Mouse (Mus musculus) c-Kit-positive CD71-positive TER-119-positive erythroid progenitor cells, embryonic 14.5 days (primary cell): ENCODE results near the gene Epdr1.
"Not testable (repeated sequence)": the region's sequence is repeated elsewhere in the genome, so short reads cannot be mapped to it uniquely, and the experiment has no call there.

Experiments
- DNase-seq: peaks from one replicate; pipeline ENCODE4 v3.0.0-alpha.2; 2013; ENCODE audit warnings: low spot score

Epdr1 gene

GRCm38 (mm10) chr13:19604916-19605315, 14.8 kb downstream of the Epdr1 start:
- DNase-seq: no peak

- no peak for DNase-seq
These were observed 16.0 kb downstream of the Epdr1 start for GRCm38 (mm10) chr13:19603719-19604118.

DNA sequence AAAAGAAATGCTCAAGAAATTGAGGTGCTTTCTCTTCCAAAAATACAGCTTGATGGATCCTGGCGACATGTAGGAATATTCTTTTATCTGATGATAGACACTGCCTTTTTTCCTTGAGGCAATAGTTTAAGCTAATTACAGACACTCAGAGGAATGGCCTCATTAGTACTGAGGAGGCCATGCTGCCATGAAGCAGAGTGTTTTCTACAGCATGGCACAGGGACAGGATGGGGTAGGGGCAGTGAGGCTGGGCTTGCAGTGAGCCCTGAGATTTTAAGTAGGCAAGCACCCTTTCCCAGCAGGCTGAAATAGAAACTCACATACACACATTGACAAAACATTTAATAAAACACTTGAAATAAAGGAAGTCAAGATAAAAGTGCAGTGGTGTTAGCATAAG, 17.2 kb downstream of the Epdr1 start:
- no peak for DNase-seq

DNA sequence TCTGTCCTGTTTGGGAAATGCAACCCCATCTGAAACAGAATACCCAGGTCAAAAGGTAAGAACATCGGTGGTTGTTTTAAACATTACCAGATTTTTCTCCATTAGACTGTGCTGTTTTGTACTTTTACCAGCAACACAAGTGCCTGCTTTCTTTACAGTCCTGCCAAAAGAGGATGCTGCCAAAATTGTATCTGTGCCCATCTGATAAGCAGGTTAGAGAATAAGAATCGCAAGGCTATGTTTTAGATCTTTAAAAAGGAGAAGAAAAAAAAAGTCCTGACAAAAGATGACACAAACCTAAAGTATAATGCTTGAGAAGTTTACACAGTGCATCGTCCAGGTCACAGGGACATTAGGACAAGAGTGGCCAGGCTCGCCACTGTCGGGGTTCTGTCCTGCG, 20.5 kb downstream of the Epdr1 start:
- DNase-seq: no peak

DNA sequence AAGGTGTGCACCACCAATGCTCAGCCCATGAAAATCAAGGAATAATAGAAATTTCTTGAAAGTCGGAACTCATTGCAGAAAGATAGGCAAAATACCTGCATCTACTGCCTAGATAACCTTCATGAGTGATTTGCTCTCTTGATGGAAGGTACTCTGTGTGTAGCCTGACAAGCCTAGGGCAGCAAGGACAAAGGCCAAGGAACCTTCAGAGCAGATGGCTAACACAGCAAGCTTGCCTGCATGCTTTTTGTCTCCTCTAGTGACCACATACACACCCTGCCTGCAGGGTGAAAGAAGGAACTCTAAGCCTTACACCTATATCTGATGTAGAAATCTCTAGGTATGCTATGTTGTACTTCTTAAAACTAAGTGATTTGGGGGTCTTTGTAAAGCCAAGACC, 24.6 kb downstream of the Epdr1 start:
- DNase-seq: no peak

DNA sequence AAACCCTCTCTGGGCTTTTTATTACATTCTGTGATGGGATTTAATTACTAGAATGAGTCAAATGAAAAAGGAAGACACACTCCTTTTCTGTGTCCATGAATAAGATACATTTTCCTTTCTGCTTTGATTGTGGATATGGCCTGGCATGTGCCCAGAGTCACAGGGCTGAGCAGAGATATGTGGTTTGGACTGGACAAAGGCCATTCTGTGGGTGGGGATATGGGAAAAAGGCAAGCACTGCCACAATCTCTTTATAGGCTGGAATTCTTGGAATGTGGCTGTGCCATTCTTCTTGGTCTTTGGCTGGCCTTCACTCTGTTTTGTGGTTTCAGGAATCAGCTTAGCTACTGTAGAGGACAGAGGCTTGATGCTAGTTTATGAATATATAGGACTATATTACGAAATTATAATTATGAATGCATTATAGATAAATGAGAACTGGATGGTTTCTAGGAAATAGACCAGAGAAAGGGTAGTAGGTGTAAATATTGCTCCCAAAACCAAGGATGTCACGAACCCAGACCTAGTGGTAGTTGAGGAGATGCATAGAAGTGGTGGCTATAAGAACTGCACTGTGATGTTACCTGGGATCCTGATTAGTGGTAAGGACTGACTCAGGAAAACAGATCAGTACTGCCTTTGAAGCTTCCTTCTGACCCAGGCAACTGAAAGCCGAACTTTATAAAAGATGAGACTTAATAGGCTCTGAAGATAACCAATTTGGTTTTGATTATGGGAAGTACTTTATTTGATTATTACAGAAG, 28.5 kb downstream of the Epdr1 start:
- DNase-seq: no peak

DNA sequence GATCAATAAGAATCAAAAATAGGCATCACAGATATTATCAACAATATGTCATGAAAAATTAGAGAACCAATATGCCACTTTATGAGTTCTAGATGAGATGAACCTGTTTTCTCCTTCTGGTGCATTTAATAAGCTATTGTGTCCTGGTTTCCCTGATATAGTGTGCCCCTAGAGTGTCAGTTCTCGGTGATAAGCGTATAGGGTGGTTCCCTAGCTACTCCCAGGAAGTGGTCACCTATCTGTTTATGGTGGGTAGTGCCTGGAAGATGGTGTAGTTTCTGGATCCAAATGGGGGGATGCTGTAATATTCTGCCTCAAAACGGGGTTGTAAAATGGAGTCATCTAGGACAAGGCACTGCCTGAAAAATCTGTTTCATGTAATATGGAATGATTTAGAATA, 43.8 kb downstream of the Epdr1 start:
- peak; percentile 23 for DNase-seq

- not testable (repeated sequence) for DNase-seq
These were observed 45.0 kb downstream of the Epdr1 start for GRCm38 (mm10) chr13:19574723-19575122.

DNA sequence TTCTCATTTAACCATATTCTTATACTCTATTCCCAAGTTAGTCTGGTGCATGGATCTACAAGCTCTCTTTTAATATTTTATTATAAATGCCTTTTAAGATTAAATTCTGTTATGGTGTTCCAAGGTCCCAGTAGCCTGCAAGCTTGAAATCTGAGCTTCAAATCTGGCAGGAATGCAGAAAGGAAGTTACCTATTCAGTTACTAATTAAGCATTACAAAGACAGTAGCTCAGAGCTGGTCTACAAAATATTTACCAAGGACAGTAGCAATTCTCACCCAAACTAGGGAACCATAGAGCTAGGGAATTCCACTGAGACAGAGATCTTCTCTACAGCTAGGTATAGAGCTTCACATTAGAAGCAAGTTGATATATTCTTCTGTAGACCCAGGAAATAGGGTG, 49.6 kb downstream of the Epdr1 start:
- not testable (repeated sequence) for DNase-seq

DNA sequence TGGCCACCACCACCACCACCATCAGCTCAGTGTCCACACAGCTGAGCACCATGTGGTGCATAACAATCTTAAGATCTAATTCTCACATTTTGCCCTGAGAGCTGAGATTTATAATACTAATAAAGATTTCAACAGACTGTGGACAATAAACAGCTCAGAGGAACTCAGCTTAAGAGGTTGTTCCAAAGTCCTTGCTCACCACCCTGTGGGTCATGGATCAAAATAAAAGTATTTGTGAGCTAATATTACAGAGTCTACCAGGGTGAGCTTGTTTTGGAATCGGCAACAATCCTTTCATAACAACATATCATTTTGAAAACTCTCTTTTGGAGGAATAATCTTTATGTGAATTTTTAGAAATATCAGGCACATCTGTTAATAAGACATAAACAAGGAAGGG, 57.2 kb downstream of the Epdr1 start:
- no peak for DNase-seq

DNA sequence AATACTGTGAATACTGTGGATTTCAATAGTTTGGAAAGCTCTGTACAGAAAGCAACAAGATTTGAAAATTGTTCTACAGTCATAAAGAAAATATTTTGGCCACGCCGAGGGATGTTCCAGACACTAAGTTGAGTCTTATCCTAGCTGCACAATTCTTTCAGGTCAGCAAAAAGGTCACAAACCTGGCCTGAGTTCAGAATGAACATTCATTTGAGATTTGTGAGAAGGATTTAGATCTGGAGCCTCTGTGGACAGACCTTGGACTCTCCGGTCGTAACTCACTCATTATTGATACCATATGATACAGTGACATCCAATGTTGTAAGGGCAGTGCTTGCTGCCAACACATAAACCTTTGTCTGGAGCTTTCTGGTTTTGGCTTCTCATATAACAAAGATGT, 64.3 kb downstream of the Epdr1 start:
- no peak for DNase-seq
